Mouse (Mus musculus) left cerebral cortex, adult 9 months (tissue): ENCODE measurements at regions not wholly inside any gene's neighbourhood (a gene's known extent, or its start where the extent isn't known, plus 50 kb on each side); places are given as distances from the start of the nearest gene placed in this dataset.

ENCODE experiments used
- DNase-seq, 2 experiments: peaks; one replicate each; pipeline ENCODE4 v3.0.0; 2022; ENCODE audit warnings: low spot score in 2 of 2

- no peak for DNase-seq
Observed at GRCm38 (mm10) chr2:21129621-21130020, 75.5 kb downstream of the Enkur start.

GRCm38 (mm10) chr2:21126531-21126930 is 78.6 kb downstream of the Enkur start:
- DNase-seq = no peak

- no peak for DNase-seq
Observed at GRCm38 (mm10) chr2:21122421-21122820, 82.7 kb downstream of the Enkur start.

- DNase-seq = no peak
Observed at GRCm38 (mm10) chr2:21121663-21122062, 83.5 kb downstream of the Enkur start.

- peak in 1 of 2 experiments; percentile 14 for DNase-seq
Observed at GRCm38 (mm10) chr2:21116817-21117216, 88.3 kb downstream of the Enkur start.

- no peak for DNase-seq
Observed at GRCm38 (mm10) chr2:21111527-21111926, 93.6 kb downstream of the Enkur start.

GRCm38 (mm10) chr2:21100248-21100808 is 104.8 kb downstream of the Enkur start:
- DNase-seq = no peak

- DNase-seq = peak in 1 of 2 experiments; percentile 63
Observed at GRCm38 (mm10) chr2:21091058-21091971, 113.8 kb downstream of the Enkur start.

- no peak for DNase-seq
Observed at GRCm38 (mm10) chr2:21085517-21085916, 116.8 kb upstream of the Arhgap21 start.

GRCm38 (mm10) chr2:21067292-21067850 is 98.7 kb upstream of the Arhgap21 start:
- peak in 1 of 2 experiments; percentile 28 for DNase-seq

- DNase-seq = peak in 1 of 2 experiments; percentile 29
Observed at GRCm38 (mm10) chr2:21060347-21060650, 91.6 kb upstream of the Arhgap21 start.

- DNase-seq = no peak
Observed at GRCm38 (mm10) chr2:21059618-21060346, 91.1 kb upstream of the Arhgap21 start.

GRCm38 (mm10) chr2:21058940-21059339 is 90.3 kb upstream of the Arhgap21 start:
- no peak for DNase-seq

- DNase-seq = no peak
Observed at GRCm38 (mm10) chr2:21056450-21057210, 87.9 kb upstream of the Arhgap21 start.

GRCm38 (mm10) chr2:21055416-21055815 is 86.7 kb upstream of the Arhgap21 start:
- no peak for DNase-seq

- peak in 1 of 2 experiments; percentile 43 for DNase-seq
Observed at GRCm38 (mm10) chr2:21054325-21055082, 85.8 kb upstream of the Arhgap21 start.

- DNase-seq = peak; percentile 59 to 71
Observed at GRCm38 (mm10) chr2:21053596-21053995, 84.9 kb upstream of the Arhgap21 start.

- no peak for DNase-seq
Observed at GRCm38 (mm10) chr2:21048996-21049395, 80.3 kb upstream of the Arhgap21 start.

GRCm38 (mm10) chr2:21048226-21048625 is 79.5 kb upstream of the Arhgap21 start:
- no peak for DNase-seq

- no peak for DNase-seq
Observed at GRCm38 (mm10) chr2:21046503-21047116, 77.9 kb upstream of the Arhgap21 start.
